Comparison of ENCODE assay signal across 31 mouse cellular contexts in the genomic region with DNA sequence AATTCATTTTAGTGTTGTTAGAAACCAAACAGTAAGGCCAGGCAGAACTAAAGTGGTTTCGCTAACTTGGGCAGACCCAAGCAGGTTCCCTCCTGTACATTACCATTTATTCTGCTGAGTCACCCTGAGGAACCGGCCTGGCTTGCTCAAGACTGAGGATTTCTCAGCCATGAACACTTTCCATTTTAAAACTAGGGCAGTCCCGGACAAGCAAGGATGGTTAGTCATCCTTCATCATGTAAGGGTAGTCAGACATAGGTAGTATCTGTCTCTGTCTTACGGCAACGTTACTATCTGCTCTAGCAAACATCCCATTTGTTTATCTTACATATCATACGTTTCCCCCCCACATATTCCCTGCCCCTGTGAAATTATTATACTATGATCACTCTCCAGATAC. TPM values are rescaled to one million over a fixed set of nuclear protein-coding genes. Genes with fewer than 3 reads are reported as not detected.
DNase-seq lines count a peak whose midpoint lies in the region; ATAC-seq and TF ChIP-seq lines count a peak whose summit lies in the region.
"Had no signal": no experiment of that assay in that cellular context is flagged by ENCODE, and none has a peak within 500 bp of the region (broad histone marks: within the 10 kb centered on the region; RNA-seq: fewer than 3 reads in every experiment).

No protein-coding gene starts in this region.

- TF ChIP-seq CTCF in MEL (IDR thresholded peaks at IDR 0.05 in 2 of 3, conservative IDR thresholded peaks at IDR 0.05 in 1 of 3; ENCODE audit: control insufficient read depth in 1 of 3, insufficient read depth in 1 of 3, low read depth in 2 of 3, low read length in 3 of 3, poor library complexity in 1 of 3, severe bottlenecking in 1 of 3): no peak

- no peak for TF ChIP-seq POLR2A in MEL (IDR thresholded peaks at IDR 0.05; ENCODE audit: control insufficient read depth in 1 of 2, insufficient read depth in 1 of 2, low read depth in 1 of 2, low read length in 2 of 2, poor library complexity in 1 of 2)

- WGBS in stomach, embryonic 16.5 days: 58% methylated on average over 6 of the region's 6 CpGs

- H3K36me3 ChIP-seq in MEL (ENCODE audit: control insufficient read depth in 1 of 2, insufficient read depth in 2 of 2, low read length in 2 of 2): peaks cover 4 to 22% of the 10 kb centered on the region in 2 experiments; a peak in 3 of 4 replicates
- no peaks in the 10 kb centered on the region for H3K36me3 ChIP-seq in stomach, embryonic 16.5 days (ENCODE audit: control insufficient read depth, insufficient read depth, low read length)
- H3K36me3 ChIP-seq: embryonic facial prominence, embryonic 15.5 days; forebrain, embryonic 10.5 days; heart, embryonic 15.5 days; limb, embryonic 10.5 days; midbrain, embryonic 12.5 days; stomach, embryonic 15.5 days had no signal

- peak; percentile 75 for ATAC-seq in granulocyte monocyte progenitor cell, adult 5-6 weeks (replicated peaks; ENCODE audit: poor library complexity, severe bottlenecking)
- 0 out of 2 replicates have a peak, but pooled peaks have one; percentile 40 for ATAC-seq in stomach, embryonic 16.5 days (ENCODE audit: insufficient read depth, low FRiP score)
- ATAC-seq: CD4-positive, CD25-positive, alpha-beta regulatory T cell, adult 4 months; forebrain, postnatal 0 days had no signal

- TF ChIP-seq RAD21 in MEL (IDR thresholded peaks at IDR 0.05; ENCODE audit: low read depth, low read length): no peak

- TF ChIP-seq EP300 in MEL (IDR thresholded peaks at IDR 0.05; ENCODE audit: low read depth in 1 of 2, low read length in 2 of 2): peak; percentile 36 to 57; a peak in 3 of 4 replicates

- no peaks in the 10 kb centered on the region for H3K9me3 ChIP-seq in MEL (replicated peaks; ENCODE audit: insufficient read depth, low read length)
- H3K9me3 ChIP-seq in stomach, embryonic 16.5 days (replicated peaks; ENCODE audit: control insufficient read depth, low read length): no peaks in the 10 kb centered on the region
- H3K9me3 ChIP-seq: embryonic facial prominence, embryonic 15.5 days; forebrain, embryonic 10.5 days; heart, embryonic 15.5 days; limb, embryonic 10.5 days; midbrain, embryonic 12.5 days; stomach, embryonic 15.5 days had no signal

- H3K27ac ChIP-seq in MEL (ENCODE audit: control insufficient read depth, low read depth, low read length): peak overlapping the region; percentile 54
- H3K27ac ChIP-seq in stomach, embryonic 16.5 days (ENCODE audit: low read length): no peak overlapping the region
- H3K27ac ChIP-seq: embryonic facial prominence, embryonic 15.5 days; forebrain, embryonic 10.5 days; heart, embryonic 15.5 days; limb, embryonic 10.5 days; macrophage; midbrain, embryonic 12.5 days; stomach, embryonic 15.5 days had no signal

- H3K4me3 ChIP-seq in MEL (ENCODE audit: control insufficient read depth in 1 of 2, insufficient read depth in 1 of 2, low read depth in 2 of 2, low read length in 2 of 2): no peak overlapping the region
- no peak overlapping the region for H3K4me3 ChIP-seq in stomach, embryonic 16.5 days (replicated peaks; ENCODE audit: low read length)
- H3K4me3 ChIP-seq: embryonic facial prominence, embryonic 15.5 days; forebrain, embryonic 10.5 days; heart, embryonic 15.5 days; limb, embryonic 10.5 days; midbrain, embryonic 12.5 days; myocyte; stomach, embryonic 15.5 days had no signal

- H3K9ac ChIP-seq in MEL (ENCODE audit: control insufficient read depth, low read depth, low read length, poor library complexity, severe bottlenecking): no peak overlapping the region
- no peak overlapping the region for H3K9ac ChIP-seq in stomach, embryonic 16.5 days (ENCODE audit: low read length)
- H3K9ac ChIP-seq: embryonic facial prominence, embryonic 15.5 days; forebrain, postnatal 0 days; heart, embryonic 15.5 days; midbrain, embryonic 12.5 days; stomach, embryonic 15.5 days had no signal

- peak; percentile 18 for DNase-seq in urinary bladder, postnatal 25 days (ENCODE audit: low spot score)
- DNase-seq in urinary bladder, postnatal 4 days (ENCODE audit: low spot score in 2 of 2): no peak
- peak; percentile 71 for DNase-seq in MEL (ENCODE audit: low read depth, low spot score)
- DNase-seq in kidney, adult 8-10 months: no peak
- no peak for DNase-seq in gastrocnemius, postnatal 25 days
- no peak for DNase-seq in right cerebral cortex, postnatal 36 days (ENCODE audit: low spot score in 2 of 2)
- DNase-seq: adrenal gland, postnatal 14 days; cerebellum, adult 11-12 months; cerebellum, postnatal 25 days; forebrain, postnatal 0 days; heart, adult 18-20 months; heart, postnatal 4 days; kidney, adult 18-20 months; kidney, postnatal 14 days; lung, adult 2 months; right cerebral cortex, postnatal 14 days had no signal

- H3K79me2 ChIP-seq in MEL (ENCODE audit: control insufficient read depth, insufficient read depth, low read length, poor library complexity): no peaks in the 10 kb centered on the region

- no peak overlapping the region for H3K4me2 ChIP-seq in stomach, embryonic 16.5 days (ENCODE audit: low read depth, low read length)
- H3K4me2 ChIP-seq: embryonic facial prominence, embryonic 15.5 days; heart, embryonic 15.5 days; midbrain, embryonic 12.5 days; stomach, embryonic 15.5 days had no signal

- H3K27me3 ChIP-seq in MEL (ENCODE audit: control insufficient read depth in 1 of 2, insufficient read depth in 2 of 2, low read length in 2 of 2): no peaks in the 10 kb centered on the region
- no peaks in the 10 kb centered on the region for H3K27me3 ChIP-seq in stomach, embryonic 16.5 days (ENCODE audit: control insufficient read depth, insufficient read depth, low read length)
- H3K27me3 ChIP-seq: embryonic facial prominence, embryonic 15.5 days; heart, embryonic 15.5 days; midbrain, embryonic 12.5 days; stomach, embryonic 15.5 days had no signal

- peaks cover 17 to 23% of the 10 kb centered on the region in 2 experiments for H3K4me1 ChIP-seq in MEL (ENCODE audit: control insufficient read depth in 1 of 2, insufficient read depth in 2 of 2, low read length in 2 of 2)
- no peaks in the 10 kb centered on the region for H3K4me1 ChIP-seq in stomach, embryonic 16.5 days (ENCODE audit: control insufficient read depth, insufficient read depth, low read length)
- H3K4me1 ChIP-seq: embryonic facial prominence, embryonic 15.5 days; forebrain, embryonic 10.5 days; heart, embryonic 15.5 days; limb, embryonic 10.5 days; midbrain, embryonic 12.5 days; stomach, embryonic 15.5 days had no signal

TF ChIP-seq in MEL, 35 proteins besides CTCF, POLR2A, EP300 and RAD21 (continues in another document):
- TF ChIP-seq ELF1 (IDR thresholded peaks at IDR 0.05; ENCODE audit: low read depth, low read length): no peak
- no peak for TF ChIP-seq NRF1 (IDR thresholded peaks at IDR 0.05; ENCODE audit: insufficient read depth, low read depth, low read length, poor library complexity, severe bottlenecking)
- TF ChIP-seq TBP (IDR thresholded peaks at IDR 0.05; ENCODE audit: low read depth, low read length): 0 out of 2 replicates have a peak, but pooled peaks have one; percentile 32
- TF ChIP-seq USF2 (IDR thresholded peaks at IDR 0.05; ENCODE audit: borderline replicate concordance in 1 of 2, insufficient read depth in 1 of 2, low read depth in 1 of 2, low read length in 2 of 2): no peak
- TF ChIP-seq NELFE (IDR thresholded peaks at IDR 0.05; ENCODE audit: low read depth, low read length): no peak

RNA-seq across cellular contexts. Expression of gene Cd274, which starts 17.7 kb away (rescaled TPM):
- total RNA-seq in MEL (2012; rRNA removed): 3.1 and 3.2 TPM in 2 replicates
- polyA plus RNA-seq in MEL (2012; ENCODE audit: insufficient read depth in 1 of 2, insufficient read length in 2 of 2, low read depth in 1 of 2, low replicate concordance in 2 of 2, missing spikeins in 1 of 2): 1 to 10 TPM in 1 of 2 experiments, not detected in 1; 5.0 TPM
- 4.9 and 9.2 TPM in 2 replicates for total RNA-seq in granulocyte monocyte progenitor cell, adult 5-6 weeks (2014; fragmentation: Nextera tagmentation)
- 5.3 TPM in 2 replicates for total RNA-seq in granulocyte monocyte progenitor cell, adult 5-6 weeks (2017)
- 0.28 and 0.45 TPM in 2 replicates for polyA plus RNA-seq in stomach, embryonic 16.5 days (2015; fragmentation: Nextera tagmentation; extraction: Ambion mirVana)
- total RNA-seq in gastrocnemius, postnatal 25 days (2021): under 1 TPM; 0.67 to 0.77 TPM

RNA-seq across cellular contexts. Expression of gene Plgrkt, which starts 17.8 kb away (rescaled TPM):
- total RNA-seq in MEL (2012; rRNA removed): 107 and 117 TPM in 2 replicates
- polyA plus RNA-seq in MEL (2012; ENCODE audit: insufficient read depth in 1 of 2, insufficient read length in 2 of 2, low read depth in 1 of 2, low replicate concordance in 2 of 2, missing spikeins in 1 of 2): 100 to 1,000 TPM in 1 of 2 experiments, not detected in 1; 145 TPM
- total RNA-seq in granulocyte monocyte progenitor cell, adult 5-6 weeks (2014; fragmentation: Nextera tagmentation): 90.3 and 93.3 TPM in 2 replicates
- 49.2 and 53.6 TPM in 2 replicates for total RNA-seq in granulocyte monocyte progenitor cell, adult 5-6 weeks (2017)
- 91.4 and 95.4 TPM in 2 replicates for polyA plus RNA-seq in stomach, embryonic 16.5 days (2015; fragmentation: Nextera tagmentation; extraction: Ambion mirVana)
- total RNA-seq in gastrocnemius, postnatal 25 days (2021): 10 to 100 TPM; 13.7 to 15.1 TPM

RNA-seq across cellular contexts. Expression of gene Pdcd1lg2, which starts 25.7 kb away (rescaled TPM):
- total RNA-seq in MEL (2012; rRNA removed): 1.3 and 1.7 TPM in 2 replicates
- polyA plus RNA-seq in MEL (2012; ENCODE audit: insufficient read depth in 1 of 2, insufficient read length in 2 of 2, low read depth in 1 of 2, low replicate concordance in 2 of 2, missing spikeins in 1 of 2): 1 to 10 TPM in 1 of 2 experiments, not detected in 1; 5.4 TPM
- not detected in 2 replicates for total RNA-seq in granulocyte monocyte progenitor cell, adult 5-6 weeks (2014; fragmentation: Nextera tagmentation)
- not detected in 2 replicates for total RNA-seq in granulocyte monocyte progenitor cell, adult 5-6 weeks (2017)
- polyA plus RNA-seq in stomach, embryonic 16.5 days (2015; fragmentation: Nextera tagmentation; extraction: Ambion mirVana): not detected in 2 replicates
- total RNA-seq in gastrocnemius, postnatal 25 days (2021): not detected
- total RNA-seq: adrenal gland, postnatal 14 days; gastrocnemius, adult 8-10 months; heart, postnatal 4 days had no signal
- polyA plus RNA-seq: embryonic facial prominence, embryonic 15.5 days; forebrain, embryonic 10.5 days; forebrain, postnatal 0 days; heart, embryonic 15.5 days; limb, embryonic 10.5 days; midbrain, embryonic 12.5 days; myocyte; neural tube, embryonic 14.5 days; stomach, embryonic 15.5 days had no signal

RNA-seq across cellular contexts. Expression of gene Rln1, which starts 50.5 kb away (rescaled TPM):
- 0.04 TPM in 1 of 2 replicates, not detected in the other for total RNA-seq in MEL (2012; rRNA removed)
- not detected for polyA plus RNA-seq in MEL (2012; ENCODE audit: insufficient read depth in 1 of 2, insufficient read length in 2 of 2, low read depth in 1 of 2, low replicate concordance in 2 of 2, missing spikeins in 1 of 2)
- not detected in 2 replicates for total RNA-seq in granulocyte monocyte progenitor cell, adult 5-6 weeks (2014; fragmentation: Nextera tagmentation)
- total RNA-seq in granulocyte monocyte progenitor cell, adult 5-6 weeks (2017): not detected in 2 replicates
- polyA plus RNA-seq in stomach, embryonic 16.5 days (2015; fragmentation: Nextera tagmentation; extraction: Ambion mirVana): 0.44 TPM in 1 of 2 replicates, not detected in the other
- not detected for total RNA-seq in gastrocnemius, postnatal 25 days (2021)
- total RNA-seq: adrenal gland, postnatal 14 days; gastrocnemius, adult 8-10 months; heart, adult 18-20 months; liver, adult 2 months had no signal
- polyA plus RNA-seq: CD4-positive, CD25-positive, alpha-beta regulatory T cell, adult 4 months; liver, adult 2 months; lung, adult 2 months; macrophage; myocyte; spleen, adult 2 months had no signal

RNA-seq across cellular contexts. Expression of gene Insl6, which starts 59.8 kb away (rescaled TPM):
- total RNA-seq in MEL (2012; rRNA removed): 2.2 and 3.1 TPM in 2 replicates
- polyA plus RNA-seq in MEL (2012; ENCODE audit: insufficient read depth in 1 of 2, insufficient read length in 2 of 2, low read depth in 1 of 2, low replicate concordance in 2 of 2, missing spikeins in 1 of 2): 1 to 10 TPM in 1 of 2 experiments, not detected in 1; 9.9 TPM
- total RNA-seq in granulocyte monocyte progenitor cell, adult 5-6 weeks (2014; fragmentation: Nextera tagmentation): 5.6 TPM in 1 of 2 replicates, not detected in the other
- 0.47 and 3.8 TPM in 2 replicates for total RNA-seq in granulocyte monocyte progenitor cell, adult 5-6 weeks (2017)
- polyA plus RNA-seq in stomach, embryonic 16.5 days (2015; fragmentation: Nextera tagmentation; extraction: Ambion mirVana): 4.8 and 8.8 TPM in 2 replicates
- not detected for total RNA-seq in gastrocnemius, postnatal 25 days (2021)
- total RNA-seq: gastrocnemius, adult 8-10 months had no signal

Comparison
In these comparisons a context has a peak if more than half of its experiments do, and no peak if none do; other contexts are left out.
1. DNase-seq: peak in urinary bladder, postnatal 25 days (single experiment) and MEL (single experiment); none in urinary bladder, postnatal 4 days (0 of 2), kidney, adult 8-10 months (0 of 2), gastrocnemius, postnatal 25 days (single experiment) and right cerebral cortex, postnatal 36 days (0 of 2).